In the genomic region with DNA sequence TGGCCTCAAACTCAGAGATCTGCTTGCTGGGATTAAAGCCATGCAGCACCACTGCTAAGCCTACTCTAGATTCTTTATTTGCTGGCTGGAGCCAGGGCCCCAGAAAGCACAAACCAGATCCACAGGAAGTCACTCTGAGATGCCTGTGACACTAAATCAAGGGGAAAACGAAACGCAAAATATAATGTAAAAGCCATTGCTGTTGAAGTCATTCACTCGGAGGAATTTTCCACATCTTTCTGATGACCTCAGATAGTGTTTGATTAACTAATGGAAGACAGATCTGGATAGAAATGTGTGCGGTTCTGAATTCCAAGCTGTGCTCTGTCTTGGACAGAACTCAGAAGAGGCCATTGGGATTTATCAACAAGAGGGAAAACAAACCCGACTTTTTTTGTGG, we compare ENCODE assay signal across 13 mouse cellular contexts. TPM values are rescaled to one million over a fixed set of nuclear protein-coding genes. Genes with fewer than 3 reads are reported as not detected.
DNase-seq lines count a peak whose midpoint lies in the region; ATAC-seq and TF ChIP-seq lines count a peak whose summit lies in the region.
"Had no signal": no experiment of that assay in that cellular context is flagged by ENCODE, and none has a peak within 500 bp of the region (broad histone marks: within the 10 kb centered on the region; RNA-seq: fewer than 3 reads in every experiment).

No protein-coding gene starts in this region.

- intact Hi-C loops in heart, postnatal 25 days (cut with DNase I), result no loop called here

- H3K27ac ChIP-seq in lung, embryonic 14.5 days (ENCODE audit: low read depth), result no peak overlapping the region
- H3K27ac ChIP-seq in midbrain, embryonic 16.5 days (ENCODE audit: low read length), result no peak overlapping the region

- H3K9me3 ChIP-seq in lung, embryonic 14.5 days (ENCODE audit: low read depth, low read length), result no peaks in the 10 kb centered on the region
- H3K9me3 ChIP-seq in midbrain, embryonic 16.5 days (replicated peaks; ENCODE audit: control insufficient read depth, low read length, poor library complexity, severe bottlenecking), result no peaks in the 10 kb centered on the region
- H3K9me3 ChIP-seq: hindbrain, embryonic 10.5 days had no signal

- peaks cover 6% of the 10 kb centered on the region; the same call in 1 of the 2 replicates for H3K4me1 ChIP-seq in lung, embryonic 14.5 days (ENCODE audit: insufficient read depth)
- H3K4me1 ChIP-seq in midbrain, embryonic 16.5 days (ENCODE audit: control insufficient read depth, insufficient read depth, low read length), result no peaks in the 10 kb centered on the region

- no peak overlapping the region for H3K9ac ChIP-seq in lung, embryonic 14.5 days
- H3K9ac ChIP-seq in midbrain, embryonic 16.5 days (ENCODE audit: low read depth, low read length), result no peak overlapping the region
- H3K9ac ChIP-seq: liver, postnatal 0 days had no signal

- H3K4me3 ChIP-seq in lung, embryonic 14.5 days (ENCODE audit: low read depth, low read length), result no peak overlapping the region
- H3K4me3 ChIP-seq in midbrain, embryonic 16.5 days (ENCODE audit: low read depth, low read length), result no peak overlapping the region
- H3K4me3 ChIP-seq: hindbrain, embryonic 10.5 days had no signal

- H3K27me3 ChIP-seq in lung, embryonic 14.5 days (ENCODE audit: insufficient read depth, low read length), result no peaks in the 10 kb centered on the region
- no peaks in the 10 kb centered on the region for H3K27me3 ChIP-seq in midbrain, embryonic 16.5 days (ENCODE audit: control insufficient read depth, insufficient read depth, low read depth, low read length)

- H3K4me2 ChIP-seq in lung, embryonic 14.5 days, result no peak overlapping the region
- H3K4me2 ChIP-seq in midbrain, embryonic 16.5 days (ENCODE audit: low read length), result no peak overlapping the region

- ATAC-seq in lung, embryonic 14.5 days (ENCODE audit: insufficient read depth), result no peak
- ATAC-seq in midbrain, embryonic 16.5 days, result no peak
- ATAC-seq: liver, postnatal 0 days had no signal

- WGBS in lung, embryonic 14.5 days, result 46% methylated on average over 5 of the region's 5 CpGs
- WGBS in midbrain, embryonic 16.5 days, result 90% methylated on average over 5 of the region's 5 CpGs

- TF ChIP-seq CTCF in lung, embryonic 14.5 days (IDR thresholded peaks at IDR 0.05; ENCODE audit: low read depth), result no peak

- H3K36me3 ChIP-seq in lung, embryonic 14.5 days (ENCODE audit: insufficient read depth), result no peaks in the 10 kb centered on the region
- H3K36me3 ChIP-seq in midbrain, embryonic 16.5 days (ENCODE audit: control insufficient read depth, insufficient read depth, low read length), result no peaks in the 10 kb centered on the region
- H3K36me3 ChIP-seq: hindbrain, embryonic 10.5 days had no signal

- DNase-seq in heart, adult 9 months (ENCODE audit: low spot score in 2 of 2), result peak; percentile 39 to 41
- DNase-seq in heart, postnatal 25 days (ENCODE audit: low spot score), result no peak
- peak; percentile 34 for DNase-seq in lung, embryonic 14.5 days
- DNase-seq in lung, postnatal 36 days, result no peak
- peak; percentile 36 for DNase-seq in NIH3T3 (ENCODE audit: low read depth)
- peak; percentile 49 for DNase-seq in kidney, postnatal 14 days
- DNase-seq in cerebellum, postnatal 25 days, result no peak
- DNase-seq: adrenal gland, postnatal 10 days; liver, postnatal 0 days; midbrain, embryonic 14.5 days; right cerebral cortex, adult 18-20 months had no signal

RNA-seq across cellular contexts. Expression of a gene that starts 22.9 kb away (rescaled TPM):
- 10 to 100 TPM; 63.9 to 71.4 TPM for total RNA-seq in heart, postnatal 25 days (2021)
- 8.9 and 9.3 TPM in 2 replicates for polyA plus RNA-seq in lung, embryonic 14.5 days (2014; fragmentation: Nextera tagmentation; extraction: Ambion mirVana)
- 9.6 and 9.9 TPM in 2 replicates for polyA plus RNA-seq in midbrain, embryonic 16.5 days (2015; fragmentation: Nextera tagmentation; extraction: Ambion mirVana)

Comparison
In these comparisons a context has a peak if more than half of its experiments do, and no peak if none do; other contexts are left out.
1. DNase-seq: peak in heart, adult 9 months (2 of 2), lung, embryonic 14.5 days (single experiment), NIH3T3 (single experiment) and kidney, postnatal 14 days (single experiment); none in heart, postnatal 25 days (single experiment), lung, postnatal 36 days (single experiment) and cerebellum, postnatal 25 days (0 of 2).